Mouse (Mus musculus) right cerebral cortex, postnatal 14 days (tissue): ENCODE data around the gene Tceanc.
A peak's percentile ranks its signal among the peaks of the same experiment; 100 is the strongest.

Experiments used
- DNase-seq: peaks from one replicate; pipeline ENCODE4 v3.0.0; 2022

Tceanc gene

GRCm38 (mm10) chrX:166479365-166479983, 38.9 kb downstream of the Tceanc start, which contains the start of gene Rab9:
Rab9 (minus strand) TSS chrX:166479867.
- peak; percentile 88 for DNase-seq

DNA sequence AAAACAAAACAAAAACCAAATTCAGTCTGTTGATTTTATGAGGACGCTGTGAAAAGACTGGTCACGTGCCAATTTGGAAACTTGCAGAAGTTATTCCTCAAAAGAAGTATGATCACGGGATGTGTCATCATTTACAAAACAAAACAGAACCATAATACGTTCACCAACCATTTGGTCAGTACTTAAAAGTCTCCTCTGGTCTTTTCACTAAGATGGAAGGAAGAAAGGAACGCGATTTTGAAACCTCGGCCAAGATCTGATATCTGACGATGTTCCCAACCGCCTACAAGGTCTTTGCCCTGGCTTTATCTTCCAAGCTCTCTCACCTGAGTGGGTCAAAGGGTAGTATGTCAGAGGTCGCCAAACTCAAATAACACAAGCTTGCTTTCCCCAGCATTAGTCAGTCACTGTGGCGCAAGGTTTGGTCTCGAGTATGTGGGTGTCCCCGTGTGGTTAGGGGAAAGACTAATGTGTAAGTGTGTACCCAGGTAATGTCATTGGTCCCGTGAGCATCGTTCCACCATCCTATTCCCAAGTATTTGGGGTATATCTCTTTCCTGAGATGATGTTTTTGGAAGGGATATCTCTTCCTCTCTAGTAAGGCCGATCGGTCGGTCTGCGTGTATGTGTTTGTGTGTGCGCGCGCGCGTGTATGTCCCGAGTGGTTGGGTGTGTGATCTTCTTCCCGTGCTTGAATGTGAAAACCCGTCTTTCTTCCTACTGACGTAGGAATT, 39.6 kb downstream of the Tceanc start:
- peak; percentile 12 for DNase-seq

DNA sequence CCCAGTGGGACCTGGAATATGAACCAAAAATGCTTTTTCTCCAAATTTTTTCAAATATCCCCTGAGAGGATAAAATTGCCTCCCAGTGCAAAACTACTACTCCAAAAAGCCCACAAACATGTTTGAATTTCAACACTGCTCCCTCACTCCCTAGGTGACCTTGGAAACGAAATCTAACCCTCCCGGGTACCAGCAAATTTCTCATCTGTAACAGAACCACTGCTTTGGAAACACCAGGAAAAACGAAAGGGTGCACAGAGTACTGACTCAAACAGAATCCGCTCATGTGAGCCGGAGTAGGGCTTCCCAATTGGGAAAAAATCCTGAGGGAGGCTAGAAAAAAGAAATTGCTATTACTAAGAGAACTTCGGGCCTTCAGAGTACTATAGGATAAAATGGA, 41.0 kb downstream of the Tceanc start:
- DNase-seq: no peak

GRCm38 (mm10) chrX:166472612-166473011, 45.8 kb downstream of the Tceanc start:
- DNase-seq: no peak

- DNase-seq: no peak
Observed at GRCm38 (mm10) chrX:166468321-166468720, 50.0 kb downstream of the Tceanc start.

- no peak for DNase-seq
Observed at GRCm38 (mm10) chrX:166455525-166455924, 62.8 kb downstream of the Tceanc start.

DNA sequence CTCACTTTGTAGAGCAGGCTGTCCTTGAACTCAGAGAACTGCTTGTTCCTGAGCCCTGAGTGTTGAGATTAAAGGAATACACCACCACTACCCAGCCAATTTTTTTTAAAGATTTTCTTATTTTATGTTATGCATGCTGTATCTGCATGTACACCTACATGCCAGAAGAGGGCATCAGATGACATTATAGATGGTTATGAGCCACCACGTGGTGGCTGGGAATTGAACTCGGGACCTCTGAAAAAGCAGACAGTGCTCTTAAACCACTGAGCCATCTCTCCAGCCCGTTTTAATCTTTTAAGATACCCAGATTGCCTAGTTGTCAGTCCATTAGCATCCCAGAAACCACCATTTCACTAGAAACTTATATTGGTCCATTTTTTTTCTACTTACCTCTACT, 64.0 kb downstream of the Tceanc start:
- DNase-seq: no peak

- DNase-seq: no peak
Observed at GRCm38 (mm10) chrX:166453532-166453931, 64.8 kb downstream of the Tceanc start.
